Mouse (Mus musculus) lung, embryonic 16.5 days (tissue): ENCODE data around the gene Slc22a4. TPM values are rescaled to one million over a fixed set of nuclear protein-coding genes. Genes with fewer than 3 reads are reported as not detected.
A peak's percentile ranks its signal among the peaks of the same experiment; 100 is the strongest.

Source experiments
- ATAC-seq: fragments of 200-750 bp; cut with Nextera tagmentation; 2 replicates; pipeline ENCODE4 v1.8.0; 2017; ENCODE audit warnings: low read depth, mild to moderate bottlenecking, moderate library complexity
- H3K27ac ChIP-seq: fragments of 300-500 bp; sonication (generic); 2 replicates; pipeline ENCODE4 v1.5.1; 2014; ENCODE audit warnings: mild to moderate bottlenecking, control low read depth, low read length
- H3K27me3 ChIP-seq: fragments of 300-500 bp; sonication (generic); 2 replicates; pipeline ENCODE4 v1.6.1; 2014; ENCODE audit warnings: low read depth, low read length, mixed read lengths; ENCODE audit not compliant: control insufficient read depth, insufficient read depth
- H3K36me3 ChIP-seq: fragments of 300-500 bp; sonication (generic); 2 replicates; pipeline ENCODE4 v1.6.1; 2014; ENCODE audit warnings: low read length; ENCODE audit not compliant: control insufficient read depth, insufficient read depth
- H3K4me1 ChIP-seq: fragments of 300-500 bp; sonication (generic); replicated peaks from 2 replicates; pipeline ENCODE4 v1.6.1; 2014; ENCODE audit warnings: low read length, mixed read lengths; ENCODE audit not compliant: control insufficient read depth, insufficient read depth
- H3K4me2 ChIP-seq: fragments of 300-500 bp; sonication (generic); 2 replicates; pipeline ENCODE4 v1.6.1; 2014; ENCODE audit warnings: low read depth, low read length, control low read depth
- H3K4me3 ChIP-seq: fragments of 300-500 bp; sonication (generic); 2 replicates; pipeline ENCODE4 v1.5.1; 2014; ENCODE audit warnings: mild to moderate bottlenecking, low read length, control low read depth
- H3K9ac ChIP-seq: fragments of 300-500 bp; sonication (generic); 2 replicates; pipeline ENCODE4 v1.6.1; 2014; ENCODE audit warnings: low read length, control low read depth
- H3K9me3 ChIP-seq: fragments of 300-500 bp; sonication (generic); 2 replicates; pipeline ENCODE4 v1.6.1; 2016; ENCODE audit warnings: low read length; ENCODE audit not compliant: control insufficient read depth
- WGBS: fragments of 180-500 bp; shearing (Covaris S2); extraction: QIAGEN DNeasy Blood & Tissue Kit; methylation state at CpG from one replicate; pipeline ENCODE4 v1.1.7; 2014; 5-methylcytosine and 5-hydroxymethylcytosine counted together
- polyA plus RNA-seq: library from polyadenylated mRNA; unstranded; fragments of >200 nt; fragmentation: Nextera tagmentation; extraction: Ambion mirVana; gene quantifications from 2 replicates; pipeline ENCODE4 v1.2.1, GENCODE M21; 2015

Gene Slc22a4
- 0.63 and 0.69 TPM in 2 replicates for polyA plus RNA-seq

- peak; percentile 94 for ATAC-seq
- Histone ChIP-seq H3K36me3 (no peaks in the 10 kb centered on the region), H3K27me3 (peaks cover 12% of the 10 kb centered on the region), H3K9ac (peak within 1 kb of the TSS; percentile 71), H3K4me1 (peaks cover 13% of the 10 kb centered on the region), H3K27ac (no peak within 1 kb of the TSS; the same call in 1 of the 2 replicates), H3K4me3 (peak within 1 kb of the TSS; percentile 58), H3K9me3 (no peaks in the 10 kb centered on the region), H3K4me2 (peak within 1 kb of the TSS; percentile 97)
- 2% methylated on average over 61 of the region's 61 CpGs for WGBS
Observed at GRCm38 (mm10) chr11:54028044-54028951, at the start of gene Slc22a4. Gene Slc22a4 (minus strand): TSS chr11:54028090.

- ATAC-seq, result no peak
- Histone ChIP-seq H3K4me1 (peaks cover 5% of the 10 kb centered on the region; the same call in 1 of the 2 replicates), H3K27me3 (no peaks in the 10 kb centered on the region)
Observed at GRCm38 (mm10) chr11:54076101-54076500, 48.2 kb upstream of the Slc22a4 start.

GRCm38 (mm10) chr11:54075353-54075752 lies 47.5 kb upstream of the Slc22a4 start:
- Histone ChIP-seq H3K9ac (no peak overlapping the region), H3K4me2 (no peak overlapping the region), H3K9me3 (no peaks in the 10 kb centered on the region), H3K4me1 (peaks cover 5% of the 10 kb centered on the region; the same call in 1 of the 2 replicates), H3K27me3 (no peaks in the 10 kb centered on the region), H3K27ac (no peak overlapping the region), H3K4me3 (no peak overlapping the region), H3K36me3 (no peaks in the 10 kb centered on the region)
- ATAC-seq, result no peak
- WGBS, result 84% methylated on average over 6 of the region's 6 CpGs

More at GRCm38 (mm10) chr11:54076101-54076500, 48.2 kb upstream of the Slc22a4 start:
- 95% methylated on average over 1 of the region's 1 CpGs for WGBS
- Histone ChIP-seq H3K27ac (no peak overlapping the region), H3K4me2 (no peak overlapping the region), H3K9me3 (no peaks in the 10 kb centered on the region), H3K4me3 (no peak overlapping the region), H3K9ac (no peak overlapping the region), H3K36me3 (no peaks in the 10 kb centered on the region)

GRCm38 (mm10) chr11:54073291-54073690 lies 45.4 kb upstream of the Slc22a4 start:
- no peak overlapping the region for H3K4me3 ChIP-seq
- no peaks in the 10 kb centered on the region for H3K9me3 ChIP-seq
- no peak for ATAC-seq
- no peaks in the 10 kb centered on the region for H3K36me3 ChIP-seq
- H3K27ac ChIP-seq, result no peak overlapping the region
- peaks cover 3% of the 10 kb centered on the region; the same call in 1 of the 2 replicates for H3K27me3 ChIP-seq
- H3K9ac ChIP-seq, result no peak overlapping the region
- no peak overlapping the region for H3K4me2 ChIP-seq
- peaks cover 15% of the 10 kb centered on the region for H3K4me1 ChIP-seq
- WGBS, result 31% methylated on average over 4 of the region's 4 CpGs

GRCm38 (mm10) chr11:54071726-54072445 lies 44.0 kb upstream of the Slc22a4 start:
- no peak overlapping the region for H3K4me3 ChIP-seq
- H3K36me3 ChIP-seq, result no peaks in the 10 kb centered on the region
- H3K4me2 ChIP-seq, result no peak overlapping the region
- peaks cover 21% of the 10 kb centered on the region for H3K4me1 ChIP-seq
- H3K27ac ChIP-seq, result no peak overlapping the region
- H3K9ac ChIP-seq, result no peak overlapping the region
- 81% methylated on average over 5 of the region's 5 CpGs for WGBS
- ATAC-seq, result no peak
- peaks cover 5% of the 10 kb centered on the region; the same call in 1 of the 2 replicates for H3K27me3 ChIP-seq
- no peaks in the 10 kb centered on the region for H3K9me3 ChIP-seq

- Histone ChIP-seq H3K4me1 (peaks cover 26% of the 10 kb centered on the region), H3K4me3 (peak within 1 kb of the TSS; percentile 56), H3K9ac (peak within 1 kb of the TSS; percentile 74), H3K36me3 (no peaks in the 10 kb centered on the region), H3K9me3 (no peaks in the 10 kb centered on the region), H3K27ac (no peak within 1 kb of the TSS), H3K4me2 (peak within 1 kb of the TSS; percentile 95), H3K27me3 (peaks cover 5% of the 10 kb centered on the region; the same call in 1 of the 2 replicates)
- ATAC-seq, result peak; percentile 37
- WGBS, result 2% methylated on average over 43 of the region's 61 CpGs
Observed at GRCm38 (mm10) chr11:54068520-54069371, 40.9 kb upstream of the Slc22a4 start, which contains the start of gene Pdlim4. Gene Pdlim4 (minus strand): TSS chr11:54069014.

GRCm38 (mm10) chr11:54067996-54068519 lies 40.2 kb upstream of the Slc22a4 start:
- peaks cover 5% of the 10 kb centered on the region; the same call in 1 of the 2 replicates for H3K27me3 ChIP-seq
- H3K4me2 ChIP-seq, result peak overlapping the region; percentile 95
- no peak overlapping the region for H3K9ac ChIP-seq
- H3K36me3 ChIP-seq, result no peaks in the 10 kb centered on the region
- no peaks in the 10 kb centered on the region for H3K9me3 ChIP-seq
- H3K27ac ChIP-seq, result no peak overlapping the region
- peak overlapping the region; percentile 56 for H3K4me3 ChIP-seq
- 0 out of 2 replicates have a peak, but pooled peaks have one; percentile 1 for ATAC-seq
- H3K4me1 ChIP-seq, result peaks cover 24% of the 10 kb centered on the region
- whole genome bisulfite sequencing, result 31% methylated on average over 4 of the region's 4 CpGs

GRCm38 (mm10) chr11:54067318-54067995 lies 39.6 kb upstream of the Slc22a4 start:
- peaks cover 23% of the 10 kb centered on the region for H3K4me1 ChIP-seq
- no peaks in the 10 kb centered on the region for H3K9me3 ChIP-seq
- peak overlapping the region; percentile 22; the same call in 1 of the 2 replicates for H3K4me2 ChIP-seq
- H3K27ac ChIP-seq, result no peak overlapping the region
- ATAC-seq, result peak; percentile 80
- no peaks in the 10 kb centered on the region for H3K36me3 ChIP-seq
- H3K4me3 ChIP-seq, result peak overlapping the region; percentile 56; the same call in 1 of the 2 replicates
- 32% methylated on average over 11 of the region's 12 CpGs for WGBS
- no peak overlapping the region; the same call in 1 of the 2 replicates for H3K9ac ChIP-seq
- peaks cover 5% of the 10 kb centered on the region; the same call in 1 of the 2 replicates for H3K27me3 ChIP-seq
